Mouse (Mus musculus): ENCODE measurements around the gene Tapbp. TPM values are rescaled to one million over a fixed set of nuclear protein-coding genes. Genes with fewer than 3 reads are reported as not detected.
"Not testable (repeated sequence)": the region's sequence is repeated elsewhere in the genome, so short reads cannot be mapped to it uniquely, and the experiment has no call there.

The Tapbp gene
- polyA plus RNA-seq, 1 experiment from 2014 or later: 42.1 TPM

GRCm38 (mm10) chr17:33893011-33893410 is 22.7 kb upstream of the Tapbp start:
- not testable (repeated sequence) for H3K27ac ChIP-seq; H3K27me3 ChIP-seq; H3K36me3 ChIP-seq; H3K4me3 ChIP-seq; H3K9me3 ChIP-seq; H3K9ac ChIP-seq; H3K4me2 ChIP-seq; ATAC-seq (ENCODE audit: insufficient number of reproducible peaks, low FRiP score, low TSS enrichment, low read depth); H3K4me1 ChIP-seq
- 72% methylated on average over 4 of the region's 4 CpGs for WGBS

- no peak overlapping the region for H3K9ac ChIP-seq
- no peak overlapping the region for H3K4me3 ChIP-seq
- WGBS: 44% methylated on average over 6 of the region's 6 CpGs
- H3K4me2 ChIP-seq: no peak overlapping the region
- no peaks in the 10 kb centered on the region for H3K9me3 ChIP-seq
- no peak overlapping the region for H3K27ac ChIP-seq
- no peaks in the 10 kb centered on the region for H3K36me3 ChIP-seq
- ATAC-seq (ENCODE audit: insufficient number of reproducible peaks, low FRiP score, low TSS enrichment, low read depth): no peak
- H3K27me3 ChIP-seq: no peaks in the 10 kb centered on the region
- H3K4me1 ChIP-seq: no peaks in the 10 kb centered on the region
Observed at GRCm38 (mm10) chr17:33897114-33897794, 18.4 kb upstream of the Tapbp start.

- H3K27me3 ChIP-seq; ATAC-seq (ENCODE audit: insufficient number of reproducible peaks, low FRiP score, low TSS enrichment, low read depth); H3K4me1 ChIP-seq; H3K9me3 ChIP-seq; H3K9ac ChIP-seq; H3K27ac ChIP-seq; H3K36me3 ChIP-seq; H3K4me2 ChIP-seq; H3K4me3 ChIP-seq: not testable (repeated sequence)
- WGBS: 76% methylated on average over 4 of the region's 4 CpGs
Observed at GRCm38 (mm10) chr17:33898193-33898592, 17.5 kb upstream of the Tapbp start.

GRCm38 (mm10) chr17:33899642-33900041 is 16.1 kb upstream of the Tapbp start:
- Histone ChIP-seq H3K9ac (no peak overlapping the region), H3K9me3 (no peaks in the 10 kb centered on the region), H3K27me3 (no peaks in the 10 kb centered on the region), H3K4me1 (no peaks in the 10 kb centered on the region), H3K4me3 (no peak overlapping the region), H3K27ac (no peak overlapping the region), H3K4me2 (no peak overlapping the region), H3K36me3 (no peaks in the 10 kb centered on the region)
- no peak for ATAC-seq (ENCODE audit: insufficient number of reproducible peaks, low FRiP score, low TSS enrichment, low read depth)
- 56% methylated on average over 4 of the region's 4 CpGs for WGBS

GRCm38 (mm10) chr17:33900281-33900988 is 15.3 kb upstream of the Tapbp start:
- no peak overlapping the region for H3K4me3 ChIP-seq
- H3K9me3 ChIP-seq: no peaks in the 10 kb centered on the region
- WGBS: 56% methylated on average over 7 of the region's 7 CpGs
- H3K4me2 ChIP-seq: no peak overlapping the region
- ATAC-seq (ENCODE audit: insufficient number of reproducible peaks, low FRiP score, low TSS enrichment, low read depth): no peak
- no peaks in the 10 kb centered on the region for H3K4me1 ChIP-seq
- H3K27me3 ChIP-seq: no peaks in the 10 kb centered on the region
- no peak overlapping the region for H3K27ac ChIP-seq
- no peak overlapping the region for H3K9ac ChIP-seq
- no peaks in the 10 kb centered on the region for H3K36me3 ChIP-seq

- no peak overlapping the region for H3K9ac ChIP-seq
- H3K4me2 ChIP-seq: no peak overlapping the region
- H3K27ac ChIP-seq: no peak overlapping the region
- H3K9me3 ChIP-seq: no peaks in the 10 kb centered on the region
- no peak for ATAC-seq (ENCODE audit: insufficient number of reproducible peaks, low FRiP score, low TSS enrichment, low read depth)
- WGBS: 74% methylated on average over 4 of the region's 4 CpGs
- H3K27me3 ChIP-seq: no peaks in the 10 kb centered on the region
- H3K36me3 ChIP-seq: no peaks in the 10 kb centered on the region
- H3K4me1 ChIP-seq: no peaks in the 10 kb centered on the region
- no peak overlapping the region for H3K4me3 ChIP-seq
Observed at GRCm38 (mm10) chr17:33900989-33901314, 14.7 kb upstream of the Tapbp start.

GRCm38 (mm10) chr17:33901653-33902052 is 14.0 kb upstream of the Tapbp start:
- H3K4me3 ChIP-seq: no peak overlapping the region
- no peak for ATAC-seq (ENCODE audit: insufficient number of reproducible peaks, low FRiP score, low TSS enrichment, low read depth)
- WGBS: 55% methylated on average over 4 of the region's 4 CpGs
- H3K36me3 ChIP-seq: no peaks in the 10 kb centered on the region
- H3K9ac ChIP-seq: no peak overlapping the region
- H3K27me3 ChIP-seq: no peaks in the 10 kb centered on the region
- H3K27ac ChIP-seq: no peak overlapping the region
- no peaks in the 10 kb centered on the region for H3K9me3 ChIP-seq
- no peaks in the 10 kb centered on the region for H3K4me1 ChIP-seq
- no peak overlapping the region for H3K4me2 ChIP-seq

GRCm38 (mm10) chr17:33902079-33902478 is 13.6 kb upstream of the Tapbp start:
- H3K4me2 ChIP-seq: no peak overlapping the region
- no peak overlapping the region for H3K9ac ChIP-seq
- H3K4me3 ChIP-seq: no peak overlapping the region
- no peak for ATAC-seq (ENCODE audit: insufficient number of reproducible peaks, low FRiP score, low TSS enrichment, low read depth)
- H3K36me3 ChIP-seq: no peaks in the 10 kb centered on the region
- no peaks in the 10 kb centered on the region for H3K9me3 ChIP-seq
- H3K4me1 ChIP-seq: no peaks in the 10 kb centered on the region
- no peaks in the 10 kb centered on the region for H3K27me3 ChIP-seq
- no peak overlapping the region for H3K27ac ChIP-seq
- 55% methylated on average over 4 of the region's 4 CpGs for WGBS

- Histone ChIP-seq H3K27ac (no peak overlapping the region), H3K9ac (no peak overlapping the region)
- WGBS: 76% methylated on average over 7 of the region's 7 CpGs
Observed at GRCm38 (mm10) chr17:33902491-33902890, 13.2 kb upstream of the Tapbp start.

GRCm38 (mm10) chr17:33903911-33904651 is 11.6 kb upstream of the Tapbp start:
- not testable (repeated sequence) for H3K4me3 ChIP-seq; H3K9me3 ChIP-seq; H3K36me3 ChIP-seq; H3K4me2 ChIP-seq; ATAC-seq (ENCODE audit: insufficient number of reproducible peaks, low FRiP score, low TSS enrichment, low read depth); H3K27ac ChIP-seq; H3K9ac ChIP-seq; H3K27me3 ChIP-seq
- H3K4me1 ChIP-seq: peaks cover 12% of the 10 kb centered on the region
- WGBS: 70% methylated on average over 6 of the region's 6 CpGs

More at GRCm38 (mm10) chr17:33902491-33902890, 13.2 kb upstream of the Tapbp start:
- Histone ChIP-seq H3K9me3 (no peaks in the 10 kb centered on the region), H3K4me3 (no peak overlapping the region), H3K4me1 (no peaks in the 10 kb centered on the region), H3K4me2 (no peak overlapping the region), H3K27me3 (no peaks in the 10 kb centered on the region), H3K36me3 (no peaks in the 10 kb centered on the region)
- no peak for ATAC-seq (ENCODE audit: insufficient number of reproducible peaks, low FRiP score, low TSS enrichment, low read depth)

- H3K4me2 ChIP-seq; H3K4me3 ChIP-seq; H3K27ac ChIP-seq; H3K36me3 ChIP-seq; H3K27me3 ChIP-seq; H3K9me3 ChIP-seq; ATAC-seq (ENCODE audit: insufficient number of reproducible peaks, low FRiP score, low TSS enrichment, low read depth); H3K9ac ChIP-seq: not testable (repeated sequence)
- H3K4me1 ChIP-seq: peaks cover 12% of the 10 kb centered on the region
- 50% methylated on average over 3 of the region's 4 CpGs for WGBS
Observed at GRCm38 (mm10) chr17:33904835-33905234, 10.9 kb upstream of the Tapbp start, which contains the start of gene Platr17. Gene Platr17, plus strand, starts transcription at chr17:33905135.
